13 mouse cellular contexts compared by ENCODE assay signal in genomic region chr12:98564383-98564782, GRCm38 (mm10). TPM values are rescaled to one million over a fixed set of nuclear protein-coding genes. Genes with fewer than 3 reads are reported as not detected.
DNase-seq lines count a peak whose midpoint lies in the region; ATAC-seq and TF ChIP-seq lines count a peak whose summit lies in the region.
"Had no signal": no experiment of that assay in that cellular context is flagged by ENCODE, and none has a peak within 500 bp of the region (broad histone marks: within the 10 kb centered on the region; RNA-seq: fewer than 3 reads in every experiment).

No protein-coding gene starts in this region.

- 51% methylated on average over 3 of the region's 3 CpGs for WGBS in embryonic facial prominence, embryonic 11.5 days
- WGBS in forebrain, postnatal 0 days = 11% methylated on average over 3 of the region's 3 CpGs
- 12% methylated on average over 3 of the region's 3 CpGs for WGBS in midbrain, embryonic 11.5 days
- 21% methylated on average over 3 of the region's 3 CpGs for WGBS in olfactory bulb, adult 2 months

- H3K4me2 ChIP-seq in embryonic facial prominence, embryonic 11.5 days (ENCODE audit: low read depth, low read length) = no peak overlapping the region
- H3K4me2 ChIP-seq in forebrain, postnatal 0 days (ENCODE audit: low read depth) = no peak overlapping the region
- H3K4me2 ChIP-seq in midbrain, embryonic 11.5 days = peak overlapping the region; percentile 17; the same call in 1 of the 2 replicates
- H3K4me2 ChIP-seq: embryonic facial prominence, embryonic 15.5 days had no signal

- H3K4me1 ChIP-seq in embryonic facial prominence, embryonic 11.5 days (ENCODE audit: control insufficient read depth, insufficient read depth, low read length) = no peaks in the 10 kb centered on the region
- H3K4me1 ChIP-seq in forebrain, postnatal 0 days (ENCODE audit: insufficient read depth) = peaks cover 44% of the 10 kb centered on the region
- peaks cover 58% of the 10 kb centered on the region for H3K4me1 ChIP-seq in midbrain, embryonic 11.5 days (ENCODE audit: control insufficient read depth, insufficient read depth, low read length)
- H3K4me1 ChIP-seq in olfactory bulb, adult 2 months (ENCODE audit: control insufficient read depth, insufficient read depth, low read length) = peaks cover 12% of the 10 kb centered on the region
- H3K4me1 ChIP-seq: embryonic facial prominence, embryonic 15.5 days had no signal

- no peak for TF ChIP-seq CTCF in forebrain, postnatal 0 days (IDR thresholded peaks at IDR 0.05; ENCODE audit: low read depth)
- no peak for TF ChIP-seq CTCF in olfactory bulb, adult 2 months (IDR thresholded peaks at IDR 0.05; ENCODE audit: insufficient read depth, low read depth, low read length)

- no peak overlapping the region for H3K9ac ChIP-seq in embryonic facial prominence, embryonic 11.5 days (replicated peaks; ENCODE audit: low read length)
- no peak overlapping the region for H3K9ac ChIP-seq in forebrain, postnatal 0 days
- no peak overlapping the region for H3K9ac ChIP-seq in midbrain, embryonic 11.5 days (ENCODE audit: low read length)
- H3K9ac ChIP-seq: embryonic facial prominence, embryonic 15.5 days had no signal

- no peak for TF ChIP-seq POLR2A in olfactory bulb, adult 2 months (IDR thresholded peaks at IDR 0.05; ENCODE audit: insufficient read depth, low read depth, low read length)

- DNase-seq in embryonic facial prominence, embryonic 11.5 days (ENCODE audit: low spot score) = peak; percentile 35
- no peak for DNase-seq in forebrain, postnatal 0 days
- DNase-seq in midbrain, embryonic 11.5 days (ENCODE audit: low spot score, missing footprints) = peak; percentile 90
- no peak for DNase-seq in lung, postnatal 14 days
- DNase-seq in spleen, postnatal 36 days (ENCODE audit: low spot score in 2 of 2) = no peak
- DNase-seq in right cerebral cortex, postnatal 10 days (ENCODE audit: low spot score in 2 of 2) = no peak
- DNase-seq: cerebellum, postnatal 10 days; heart, adult 2 months; heart, postnatal 36 days; kidney, adult 8-10 months had no signal

- no peaks in the 10 kb centered on the region for H3K9me3 ChIP-seq in embryonic facial prominence, embryonic 11.5 days (replicated peaks; ENCODE audit: control insufficient read depth, low read length)
- no peaks in the 10 kb centered on the region for H3K9me3 ChIP-seq in forebrain, postnatal 0 days (ENCODE audit: low read length)
- no peaks in the 10 kb centered on the region for H3K9me3 ChIP-seq in midbrain, embryonic 11.5 days (ENCODE audit: control insufficient read depth, low read length)
- H3K9me3 ChIP-seq: embryonic facial prominence, embryonic 15.5 days had no signal

- ATAC-seq in embryonic facial prominence, embryonic 11.5 days (replicated peaks; ENCODE audit: insufficient number of reproducible peaks, low FRiP score, low TSS enrichment, low read depth) = peak; percentile 43
- ATAC-seq in forebrain, postnatal 0 days = peak; percentile 40; the same call in 1 of the 2 replicates
- ATAC-seq in midbrain, embryonic 11.5 days (ENCODE audit: low FRiP score) = peak; percentile 59
- ATAC-seq: CD4-positive, CD25-positive, alpha-beta regulatory T cell, adult 4 months had no signal

- H3K27ac ChIP-seq in embryonic facial prominence, embryonic 11.5 days (replicated peaks; ENCODE audit: low read depth, low read length) = no peak overlapping the region
- peak overlapping the region; percentile 42; the same call in 1 of the 2 replicates for H3K27ac ChIP-seq in forebrain, postnatal 0 days (ENCODE audit: low read depth, low read length)
- peak overlapping the region; percentile 81 for H3K27ac ChIP-seq in midbrain, embryonic 11.5 days (ENCODE audit: low read depth, low read length)
- H3K27ac ChIP-seq in olfactory bulb, adult 2 months (ENCODE audit: insufficient read depth, low read depth, low read length) = peak overlapping the region; percentile 47; the same call in 1 of the 2 replicates
- H3K27ac ChIP-seq: embryonic facial prominence, embryonic 15.5 days; heart, adult 2 months had no signal

- H3K27me3 ChIP-seq in embryonic facial prominence, embryonic 11.5 days (ENCODE audit: control insufficient read depth, insufficient read depth, low read length) = no peaks in the 10 kb centered on the region
- H3K27me3 ChIP-seq in forebrain, postnatal 0 days (ENCODE audit: insufficient read depth, low read length) = no peaks in the 10 kb centered on the region
- no peaks in the 10 kb centered on the region for H3K27me3 ChIP-seq in midbrain, embryonic 11.5 days (ENCODE audit: control insufficient read depth, insufficient read depth, low read length)
- H3K27me3 ChIP-seq: embryonic facial prominence, embryonic 15.5 days had no signal

- no peak overlapping the region for H3K4me3 ChIP-seq in embryonic facial prominence, embryonic 11.5 days (ENCODE audit: low read depth, low read length)
- H3K4me3 ChIP-seq in forebrain, postnatal 0 days (ENCODE audit: low read depth, low read length) = no peak overlapping the region
- H3K4me3 ChIP-seq in midbrain, embryonic 11.5 days (ENCODE audit: low read depth, low read length) = no peak overlapping the region
- H3K4me3 ChIP-seq in olfactory bulb, adult 2 months (ENCODE audit: insufficient read depth, low read depth, low read length) = no peak overlapping the region
- H3K4me3 ChIP-seq: embryonic facial prominence, embryonic 15.5 days; heart, adult 2 months had no signal

- H3K36me3 ChIP-seq in embryonic facial prominence, embryonic 11.5 days (replicated peaks; ENCODE audit: control insufficient read depth, insufficient read depth, low read depth, low read length) = no peaks in the 10 kb centered on the region
- no peaks in the 10 kb centered on the region for H3K36me3 ChIP-seq in forebrain, postnatal 0 days (ENCODE audit: insufficient read depth)
- no peaks in the 10 kb centered on the region for H3K36me3 ChIP-seq in midbrain, embryonic 11.5 days (ENCODE audit: control insufficient read depth, insufficient read depth, low read length)
- H3K36me3 ChIP-seq: embryonic facial prominence, embryonic 15.5 days had no signal

RNA-seq across cellular contexts. Expression of gene Kcnk10, which starts 13.7 kb away (rescaled TPM):
- 4.0 and 5.5 TPM in 2 replicates for polyA plus RNA-seq in embryonic facial prominence, embryonic 11.5 days (2014; fragmentation: Nextera tagmentation; extraction: Ambion mirVana)
- total RNA-seq in forebrain, postnatal 0 days (2014; rRNA removed) = 59.7 and 60.9 TPM in 2 replicates
- 30.2 and 40.9 TPM in 2 replicates for polyA plus RNA-seq in forebrain, postnatal 0 days (2015; fragmentation: Nextera tagmentation; extraction: Ambion mirVana)
- polyA plus RNA-seq in midbrain, embryonic 11.5 days (2014; fragmentation: Nextera tagmentation; extraction: Ambion mirVana) = 40.9 and 45.2 TPM in 2 replicates
- 50.8 TPM in 1 of 2 replicates, not detected in the other for polyA plus RNA-seq in olfactory bulb, adult 2 months (2012; ENCODE audit: insufficient read depth, insufficient read length, low replicate concordance, missing spikeins)
- total RNA-seq: heart, adult 2 months had no signal

Comparison
In these comparisons a context has a peak if more than half of its experiments do, and no peak if none do; other contexts are left out.
1. DNase-seq: peak in embryonic facial prominence, embryonic 11.5 days (single experiment) and midbrain, embryonic 11.5 days (single experiment); none in forebrain, postnatal 0 days (single experiment), lung, postnatal 14 days (single experiment), spleen, postnatal 36 days (0 of 2) and right cerebral cortex, postnatal 10 days (0 of 2).
2. Peak in every context shown above with its lines, with median percentiles within 50 percentile points of each other: ATAC-seq.